Mouse (Mus musculus) left cerebral cortex, adult 18-20 months (tissue): ENCODE data around the gene Frs2. TPM values are rescaled to one million over a fixed set of nuclear protein-coding genes. Genes with fewer than 3 reads are reported as not detected.
"Not testable (repeated sequence)": the region's sequence is repeated elsewhere in the genome, so short reads cannot be mapped to it uniquely, and the experiment has no call there.

Experiments
- DNase-seq, 2 experiments: peaks; one replicate each; pipeline ENCODE4 v3.0.0; 2021 to 2022; ENCODE audit warnings: low spot score in 2 of 2, mixed read lengths in 1 of 2
- total RNA-seq, 2 experiments: library from RNA; stranded (reverse); gene quantifications; 2 replicates each; pipeline ENCODE4 v1.2.3; 2021

Frs2 gene
- total RNA-seq, 2 experiments from 2014 or later, result 34.9 to 36.5 TPM

GRCm38 (mm10) chr10:117147463-117148360 lies 622 bp downstream of the Frs2 start:
- DNase-seq, result no peak

GRCm38 (mm10) chr10:117146421-117146820 lies 1.9 kb downstream of the Frs2 start:
- no peak for DNase-seq

GRCm38 (mm10) chr10:117145546-117146265 lies 2.6 kb downstream of the Frs2 start:
- no peak for DNase-seq

- no peak for DNase-seq
These were observed 3.7 kb downstream of the Frs2 start for GRCm38 (mm10) chr10:117144628-117145027.

- DNase-seq, result no peak
These were observed 4.3 kb downstream of the Frs2 start for GRCm38 (mm10) chr10:117144071-117144470.

GRCm38 (mm10) chr10:117143311-117143710 lies 5.0 kb downstream of the Frs2 start:
- DNase-seq, result no peak

- no peak for DNase-seq
These were observed 6.3 kb downstream of the Frs2 start for GRCm38 (mm10) chr10:117141939-117142552.

- not testable (repeated sequence) for DNase-seq
These were observed 16.8 kb downstream of the Frs2 start for GRCm38 (mm10) chr10:117131506-117131905.

- no peak for DNase-seq
These were observed 18.3 kb downstream of the Frs2 start for GRCm38 (mm10) chr10:117130037-117130436.

- DNase-seq, result no peak
These were observed 19.6 kb downstream of the Frs2 start for GRCm38 (mm10) chr10:117128693-117129092.

- no peak for DNase-seq
These were observed 20.9 kb downstream of the Frs2 start for GRCm38 (mm10) chr10:117127480-117127879.

GRCm38 (mm10) chr10:117126719-117127118 lies 21.6 kb downstream of the Frs2 start:
- DNase-seq, result no peak

GRCm38 (mm10) chr10:117126233-117126632 lies 22.1 kb downstream of the Frs2 start:
- DNase-seq, result no peak

- no peak for DNase-seq
These were observed 26.9 kb downstream of the Frs2 start for GRCm38 (mm10) chr10:117121448-117121847.

GRCm38 (mm10) chr10:117120051-117120666 lies 28.2 kb downstream of the Frs2 start:
- no peak for DNase-seq

GRCm38 (mm10) chr10:117119531-117119930 lies 28.8 kb downstream of the Frs2 start:
- no peak for DNase-seq

GRCm38 (mm10) chr10:117118421-117118831 lies 29.9 kb downstream of the Frs2 start:
- no peak for DNase-seq

GRCm38 (mm10) chr10:117115652-117116051 lies 32.7 kb downstream of the Frs2 start:
- DNase-seq, result no peak

- no peak for DNase-seq
These were observed 35.8 kb downstream of the Frs2 start for GRCm38 (mm10) chr10:117112545-117112944.

- no peak for DNase-seq
These were observed 36.9 kb downstream of the Frs2 start for GRCm38 (mm10) chr10:117111455-117111854.

- no peak for DNase-seq
These were observed 38.1 kb downstream of the Frs2 start for GRCm38 (mm10) chr10:117110271-117110670.
